Mouse (Mus musculus) adrenal gland (tissue): ENCODE data around the gene Gm2a.
"Not testable (repeated sequence)": the region's sequence is repeated elsewhere in the genome, so short reads cannot be mapped to it uniquely, and the experiment has no call there.

Experiments
- intact Hi-C: fragments of 180-260 bp; cut with DNase I; formaldehyde crosslinking; loops from one replicate; pipeline ENCODE4 v1.15.1; 2025

Gene Gm2a

DNA sequence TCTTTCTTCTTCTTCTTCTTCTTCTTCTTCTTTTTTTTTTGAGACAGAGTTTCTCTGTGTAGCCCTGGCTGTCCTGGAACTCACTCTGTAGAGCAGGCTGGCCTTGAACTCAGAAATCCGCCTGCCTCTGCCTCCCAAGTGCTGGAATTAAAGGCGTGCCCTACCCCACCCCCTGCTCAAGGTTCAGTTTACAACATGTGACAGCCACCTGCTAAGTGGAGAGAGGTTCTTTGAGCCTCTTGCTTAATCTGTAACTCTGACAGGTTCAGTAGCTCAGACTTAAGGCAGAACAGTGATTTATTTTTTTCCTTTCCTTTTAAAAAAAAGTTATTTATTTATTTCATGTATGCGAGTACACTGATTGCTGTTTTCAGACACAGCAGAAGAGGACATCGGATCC, 1.6 kb upstream of the Gm2a start:
- intact Hi-C loops: not testable (repeated sequence)

- intact Hi-C loops: no loop called here
These were observed 1.0 kb upstream of the Gm2a start for GRCm38 (mm10) chr11:55096731-55097462.

DNA sequence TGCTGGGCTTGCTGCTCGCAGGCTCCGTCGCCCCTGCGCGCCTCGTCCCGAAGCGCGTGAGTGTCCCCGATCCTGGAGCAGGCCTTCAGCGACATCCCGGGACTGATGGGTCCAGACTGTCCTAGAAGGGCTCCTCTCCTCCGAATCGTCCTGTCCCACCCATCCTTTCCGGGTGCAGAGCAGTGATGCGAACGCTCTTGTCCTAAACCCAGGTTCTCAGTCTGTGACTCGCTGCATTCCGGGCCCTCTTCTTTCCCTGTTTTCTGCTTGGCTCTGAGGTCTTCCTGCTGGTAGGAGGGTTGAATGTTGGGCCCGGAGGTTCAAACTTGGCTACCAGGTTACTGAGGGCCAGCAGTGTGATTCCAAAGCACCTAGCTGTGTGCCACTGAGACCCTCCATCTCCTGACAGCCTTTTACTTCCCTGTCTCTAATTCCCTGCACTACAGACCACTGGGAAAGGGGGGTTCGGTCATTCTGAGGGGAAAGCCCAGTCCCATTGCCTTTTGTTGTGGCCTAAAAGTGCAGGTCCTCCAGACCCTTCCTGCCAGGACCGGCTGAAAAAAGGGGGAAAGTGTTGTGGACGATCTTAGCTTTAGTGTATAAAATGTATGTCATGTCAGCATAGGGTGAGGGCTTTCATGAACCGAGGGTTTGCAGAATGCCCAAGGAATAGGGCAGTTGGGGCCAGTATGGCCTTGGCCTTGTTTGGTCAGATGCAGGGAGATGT, 437 bp downstream of the Gm2a start:
- intact Hi-C loops: no loop called here

GRCm38 (mm10) chr11:55099019-55099771, 1.3 kb downstream of the Gm2a start:
- intact Hi-C loops: no loop called here

DNA sequence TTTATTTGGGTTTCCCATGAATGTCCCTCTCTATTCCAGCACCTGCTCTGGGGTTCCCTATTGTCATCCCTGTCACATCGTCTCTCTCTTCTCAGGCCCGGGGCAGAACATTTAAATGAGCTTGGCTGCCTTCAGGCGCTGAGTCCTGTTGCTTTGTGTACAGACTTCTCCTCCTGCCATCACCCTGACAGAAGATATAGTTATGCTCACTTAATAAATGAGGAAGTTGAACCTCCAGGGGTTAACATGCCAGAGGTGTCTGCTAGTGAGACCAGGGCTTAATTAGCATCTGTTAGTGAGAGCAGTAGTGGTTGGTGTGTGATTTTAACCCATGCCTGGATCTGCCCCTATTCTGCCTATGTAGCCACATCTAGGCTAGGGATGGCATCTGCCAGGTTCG, 2.0 kb downstream of the Gm2a start:
- intact Hi-C loops: no loop called here

- intact Hi-C loops: no loop called here
These were observed 4.1 kb downstream of the Gm2a start for GRCm38 (mm10) chr11:55102015-55102414.

- intact Hi-C loops: no loop called here
These were observed 5.3 kb downstream of the Gm2a start for GRCm38 (mm10) chr11:55103229-55103628.

DNA sequence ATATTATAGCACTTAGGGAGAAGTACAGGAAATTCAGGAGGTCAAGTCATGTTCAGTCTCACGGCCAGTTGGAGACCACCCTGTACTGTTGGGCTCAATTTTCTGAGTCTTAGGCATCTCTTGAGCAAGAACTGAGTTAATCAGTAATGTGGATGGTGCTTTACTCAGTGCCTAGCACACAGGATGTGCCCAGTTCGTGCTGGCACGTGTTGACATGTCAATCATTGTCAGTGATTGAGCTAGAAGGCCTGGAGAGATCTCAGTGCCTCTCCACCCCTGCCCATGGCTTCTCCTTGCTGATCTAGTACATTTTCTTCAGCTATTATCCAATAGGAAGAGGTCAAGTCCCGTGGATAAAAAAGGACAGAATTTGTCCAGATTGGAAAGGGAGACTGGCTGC, 7.5 kb downstream of the Gm2a start:
- intact Hi-C loops: no loop called here

DNA sequence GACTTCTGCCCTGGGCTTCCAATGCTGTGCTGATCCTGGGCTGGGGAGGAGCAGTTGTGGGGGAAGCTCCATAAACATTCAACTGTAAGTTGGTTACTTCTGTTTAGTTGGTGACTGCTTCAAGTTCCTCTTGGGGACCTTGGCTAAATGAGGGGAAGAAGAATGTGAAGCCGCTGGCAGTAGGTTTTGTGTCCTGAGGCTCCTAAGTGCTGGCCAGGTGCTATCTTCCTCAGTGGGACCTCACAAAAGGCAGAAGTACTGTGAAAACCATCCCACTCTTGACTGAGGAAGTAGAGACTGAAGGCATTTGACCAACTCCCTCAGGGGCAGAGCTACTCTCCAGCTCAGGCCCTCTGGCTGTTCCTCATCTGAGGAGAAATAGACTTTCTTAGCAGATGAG, 8.7 kb downstream of the Gm2a start:
- intact Hi-C loops: no loop called here

DNA sequence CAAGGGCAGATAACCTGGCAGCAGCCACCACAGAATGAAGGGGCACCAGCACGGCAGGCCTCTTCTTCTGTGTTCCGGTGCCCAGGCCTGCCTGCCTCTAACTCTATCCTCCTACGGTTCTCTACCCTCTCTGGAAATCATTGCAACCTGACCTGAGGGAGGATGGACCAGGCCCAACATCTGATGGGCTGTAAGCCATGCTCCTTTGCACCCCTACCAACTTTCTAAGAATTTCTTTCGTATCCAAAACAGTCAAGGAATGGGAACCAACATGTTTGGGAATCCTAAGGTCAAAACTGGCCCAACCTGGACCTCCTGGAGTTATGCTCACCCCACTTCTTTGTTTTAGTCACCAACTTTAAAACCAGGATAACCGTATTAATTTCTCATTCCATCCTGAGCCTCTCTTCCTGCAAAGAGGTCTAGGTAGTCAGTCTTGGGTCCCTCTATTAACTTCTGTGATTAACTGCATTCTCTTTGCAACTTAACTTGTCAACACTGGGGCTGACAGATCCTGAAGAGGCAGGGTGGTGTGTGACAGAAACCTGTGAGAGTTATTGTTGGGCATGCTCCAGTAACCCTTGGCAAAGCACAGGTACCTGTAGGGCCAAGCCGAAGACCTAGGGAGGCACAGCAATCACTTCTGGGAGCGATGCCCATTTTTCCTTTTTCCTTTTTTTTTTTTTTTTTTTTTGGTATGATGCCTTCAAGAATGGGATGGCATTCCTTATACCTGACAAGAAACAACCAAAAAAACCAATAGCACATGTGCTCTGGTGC, 11.8 kb downstream of the Gm2a start:
- intact Hi-C loops: no loop called here

DNA sequence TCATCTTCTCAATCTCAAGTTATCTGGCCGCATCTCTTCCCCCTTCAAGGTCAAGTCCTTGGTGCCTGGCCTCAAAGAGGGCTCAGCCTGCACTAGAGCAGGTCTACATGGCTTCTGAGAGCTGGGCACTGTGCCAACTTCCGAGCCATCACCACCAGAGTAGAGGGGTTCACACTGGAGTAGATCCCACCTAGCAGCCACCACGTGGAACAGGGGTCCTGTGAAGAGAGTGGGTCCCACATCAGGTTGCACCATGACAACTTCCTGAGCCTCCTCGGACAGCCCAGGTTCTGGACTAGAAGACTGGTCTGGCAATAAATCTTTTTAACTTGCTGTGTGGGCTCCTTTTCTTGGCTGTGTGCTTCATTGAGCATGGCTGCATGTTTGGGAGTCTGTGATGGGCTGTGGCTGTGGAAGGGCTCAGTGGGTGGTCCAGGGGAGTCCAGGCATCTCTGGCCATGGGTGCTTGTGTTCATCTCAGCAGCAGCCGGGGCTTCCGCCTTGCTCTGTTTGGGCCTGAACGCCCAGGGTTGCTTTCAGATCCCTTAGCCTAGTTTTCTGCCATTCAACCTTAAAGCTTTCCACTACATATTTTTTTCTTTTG, 12.8 kb downstream of the Gm2a start:
- intact Hi-C loops: no loop called here

DNA sequence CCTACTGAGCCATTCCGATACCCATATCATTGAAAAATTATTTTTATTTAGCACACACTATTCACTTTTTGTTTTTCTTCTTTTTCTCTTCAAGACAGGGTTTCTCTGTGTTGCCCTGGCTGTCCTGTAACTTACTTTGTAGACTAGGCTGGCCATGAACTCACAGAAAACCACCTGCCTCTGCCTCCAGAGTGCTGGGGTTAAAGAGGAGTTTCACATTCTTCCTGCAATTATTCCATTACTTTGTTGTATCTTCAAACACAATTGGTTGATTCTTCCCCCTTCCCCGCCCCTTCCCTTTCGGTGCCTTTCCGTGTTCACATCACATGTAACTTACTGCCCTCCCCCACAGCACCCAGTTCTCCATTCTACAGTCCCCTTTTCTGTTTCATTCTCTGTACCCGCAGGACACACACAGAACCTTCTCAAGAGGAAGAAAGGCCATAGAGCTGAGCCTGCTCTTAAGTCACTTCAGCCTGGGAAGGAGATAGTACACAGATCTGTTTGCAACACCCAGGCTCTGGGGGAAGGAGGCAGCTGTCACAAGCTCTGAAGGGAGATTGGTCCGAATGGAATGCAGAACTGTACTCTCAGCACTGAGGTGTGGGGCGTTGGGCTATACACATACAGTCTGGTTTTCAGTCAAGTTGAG, 15.4 kb downstream of the Gm2a start:
- intact Hi-C loops: no loop called here

- intact Hi-C loops: not testable (repeated sequence)
These were observed 15.9 kb downstream of the Gm2a start for GRCm38 (mm10) chr11:55113861-55114250.

DNA sequence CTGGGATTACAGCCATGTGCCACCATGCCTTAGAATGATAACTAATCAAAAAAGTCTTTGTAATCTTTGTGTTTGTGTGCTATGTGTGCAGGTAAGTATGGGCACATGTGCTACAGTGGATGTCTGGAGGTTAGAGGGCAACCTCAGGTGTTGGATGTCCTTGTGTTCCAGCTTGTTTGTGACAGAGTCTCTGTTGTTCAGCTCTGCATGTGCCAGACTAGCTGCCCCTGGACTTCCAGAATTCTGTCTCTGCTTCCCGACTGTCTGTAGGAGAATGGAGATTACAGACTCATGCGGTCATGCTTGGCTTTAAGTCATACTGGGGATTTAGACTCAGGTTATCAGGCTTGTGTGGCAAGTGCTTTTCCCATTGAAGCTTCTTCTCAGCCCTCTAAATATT, 16.4 kb downstream of the Gm2a start:
- intact Hi-C loops: no loop called here

DNA sequence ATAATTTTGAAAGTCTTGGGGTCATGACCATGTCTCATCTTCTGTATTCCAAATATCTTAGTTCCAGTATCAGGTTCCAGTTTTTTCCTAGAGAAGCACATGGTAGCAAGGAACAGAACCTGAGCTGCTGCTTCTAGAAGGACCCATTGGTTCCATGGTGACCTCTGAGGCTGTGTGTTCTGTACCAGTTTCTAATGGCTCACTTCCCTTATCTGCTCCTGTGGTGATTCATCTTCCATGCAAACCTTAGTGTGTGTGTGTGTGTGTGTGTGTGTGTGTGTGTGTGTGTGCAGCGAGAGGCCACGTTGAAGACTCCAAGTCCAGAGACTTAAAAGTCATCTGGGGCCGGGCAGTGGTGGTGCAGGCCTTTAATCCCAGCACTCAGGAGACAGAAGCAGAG, 18.1 kb downstream of the Gm2a start:
- intact Hi-C loops: no loop called here

GRCm38 (mm10) chr11:55117031-55117430, 19.1 kb downstream of the Gm2a start:
- intact Hi-C loops: no loop called here

GRCm38 (mm10) chr11:55120279-55120678, 22.4 kb downstream of the Gm2a start:
- intact Hi-C loops: no loop called here

DNA sequence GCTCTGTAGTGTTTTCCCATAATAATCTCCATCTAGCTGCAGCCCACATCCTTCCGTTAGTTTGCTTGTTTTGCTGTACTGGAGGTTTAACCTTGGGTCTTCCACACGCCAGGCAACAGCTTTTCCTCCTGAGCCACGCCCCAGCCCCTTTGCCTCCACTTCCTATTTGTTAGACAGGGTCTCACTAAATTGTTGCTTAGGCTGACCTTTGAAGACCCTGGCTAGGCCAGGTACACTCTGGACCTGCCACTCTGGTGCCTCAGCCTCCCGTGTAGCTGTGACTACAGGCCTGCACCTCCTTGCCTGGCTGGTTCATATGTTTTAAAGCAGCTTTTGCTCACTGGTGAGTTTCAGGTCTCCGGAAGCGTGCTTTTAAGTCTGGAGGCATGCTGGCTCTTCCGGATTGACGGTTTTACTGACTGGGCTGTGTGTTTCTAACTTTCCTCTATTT, 22.9 kb downstream of the Gm2a start:
- intact Hi-C loops: no loop called here

- intact Hi-C loops: no loop called here
These were observed 23.5 kb downstream of the Gm2a start for GRCm38 (mm10) chr11:55121430-55121829.

GRCm38 (mm10) chr11:55126663-55127062, 28.7 kb downstream of the Gm2a start:
- intact Hi-C loops: no loop called here
